Mouse (Mus musculus): ENCODE data around the gene Cog5.

DNA sequence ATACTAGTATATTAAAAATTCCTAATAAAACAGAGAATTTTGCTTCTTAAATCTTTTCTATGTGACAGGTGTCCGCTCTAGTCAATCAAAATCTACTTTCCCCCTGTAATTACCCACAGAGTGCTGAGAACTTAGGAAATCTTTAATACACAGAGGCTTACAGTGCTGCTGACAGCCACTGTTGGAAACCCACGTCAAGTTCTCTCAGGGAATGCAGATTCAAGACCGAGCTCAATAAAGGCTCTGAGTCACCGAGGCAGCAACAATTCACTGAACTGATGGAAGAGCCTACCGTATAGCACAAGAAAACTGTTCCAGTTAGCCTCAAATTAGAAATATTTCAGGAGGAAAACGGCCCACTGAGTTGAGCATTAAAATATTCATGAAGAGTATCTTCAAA lies 329.1 kb downstream of the Cog5 start:
- no peak for TF ChIP-seq MXI1 (IDR thresholded peaks at IDR 0.05; ENCODE audit: low read depth, low read length)
- no peak for TF ChIP-seq EP300 (IDR thresholded peaks at IDR 0.05; ENCODE audit: low read length)
- no peak for TF ChIP-seq POLR2A (IDR thresholded peaks at IDR 0.05; ENCODE audit: low read depth, low read length)
- TF ChIP-seq SIN3A (IDR thresholded peaks at IDR 0.05; ENCODE audit: low read length): no peak
- TF ChIP-seq ETS1 (conservative IDR thresholded peaks at IDR 0.05; ENCODE audit: low read depth, low read length): no peak
- TF ChIP-seq TCF12 (IDR thresholded peaks at IDR 0.05; ENCODE audit: low read depth, low read length): no peak
- no peak for TF ChIP-seq ZNF384 (IDR thresholded peaks at IDR 0.05; ENCODE audit: low read depth, low read length)
- TF ChIP-seq CTCF (conservative IDR thresholded peaks at IDR 0.05 in 1 of 2, IDR thresholded peaks at IDR 0.05 in 1 of 2; ENCODE audit: low read depth in 2 of 2, low read length in 2 of 2): no peak
- TF ChIP-seq CHD2 (IDR thresholded peaks at IDR 0.05; ENCODE audit: low read length): no peak
- TF ChIP-seq E2F4 (IDR thresholded peaks at IDR 0.05; ENCODE audit: insufficient replicate concordance, low read depth, low read length): no peak
- TF ChIP-seq GABPA (IDR thresholded peaks at IDR 0.05; ENCODE audit: insufficient replicate concordance, low read depth, low read length): no peak

Data from CH12.LX (cell line).